Comparison of ENCODE assay signal across 17 mouse cellular contexts in the genomic region with DNA sequence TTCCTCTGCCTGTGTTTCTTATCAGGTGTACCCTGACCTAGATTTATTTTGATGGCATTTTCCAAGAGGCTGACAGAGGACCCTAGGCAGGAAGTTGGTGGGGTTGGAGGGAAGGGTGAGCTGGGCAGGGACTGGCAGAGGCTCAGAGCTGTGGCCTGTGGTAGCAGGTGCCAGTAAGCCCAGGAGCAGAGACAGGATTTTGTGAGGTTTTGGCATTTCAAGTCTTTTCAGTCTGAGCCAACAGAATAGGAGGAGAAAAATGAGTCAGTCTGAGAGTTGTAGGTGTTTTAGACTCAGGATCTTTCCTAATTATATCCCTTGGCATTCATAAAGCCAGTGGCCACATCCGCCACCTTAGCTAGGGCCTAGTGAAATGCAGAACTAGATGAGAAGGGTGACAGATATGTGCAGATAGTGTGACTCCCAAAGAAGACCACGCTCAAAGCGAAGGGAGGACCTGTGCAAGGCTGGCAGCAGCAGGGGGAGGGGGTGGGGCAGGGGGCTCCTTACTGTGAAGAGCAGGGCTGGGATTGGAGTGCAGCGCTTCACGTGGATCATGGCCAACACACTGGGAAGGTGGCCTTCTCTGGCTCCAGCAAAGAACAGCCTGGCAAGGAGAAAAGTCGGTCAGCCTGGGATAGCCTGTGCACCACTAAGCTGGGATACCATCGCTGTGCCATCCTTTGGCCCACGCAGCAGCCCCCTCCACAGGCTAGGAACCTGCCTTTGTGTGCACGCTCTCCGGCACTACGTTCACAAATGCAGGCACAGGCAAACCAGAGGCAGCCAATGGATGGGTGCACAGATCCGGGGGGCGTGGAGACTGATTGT. TPM values are rescaled to one million over a fixed set of nuclear protein-coding genes. Genes with fewer than 3 reads are reported as not detected.
DNase-seq lines count a peak whose midpoint lies in the region; ATAC-seq and TF ChIP-seq lines count a peak whose summit lies in the region.
"Had no signal": no experiment of that assay in that cellular context is flagged by ENCODE, and none has a peak within 500 bp of the region (broad histone marks: within the 10 kb centered on the region; RNA-seq: fewer than 3 reads in every experiment).

No protein-coding gene starts in this region.

- H3K27ac ChIP-seq in hindbrain, postnatal 0 days: 0 out of 2 replicates have a peak overlapping the region, but pooled peaks have one; percentile 0
- H3K27ac ChIP-seq in hindbrain, embryonic 13.5 days: no peak overlapping the region
- H3K27ac ChIP-seq: limb, embryonic 12.5 days had no signal

- no peak overlapping the region for H3K4me2 ChIP-seq in hindbrain, postnatal 0 days (ENCODE audit: low read depth, low read length)
- no peak overlapping the region for H3K4me2 ChIP-seq in hindbrain, embryonic 13.5 days
- H3K4me2 ChIP-seq: heart, embryonic 12.5 days; limb, embryonic 12.5 days had no signal

- DNase-seq in hindbrain, postnatal 0 days (ENCODE audit: low spot score): no peak
- peak; percentile 46 for DNase-seq in right cerebral cortex, postnatal 25 days
- DNase-seq in right cerebral cortex, postnatal 14 days: no peak
- peak; percentile 39 to 42 for DNase-seq in cerebellum, postnatal 36 days
- DNase-seq in gastrocnemius, postnatal 14 days: no peak
- DNase-seq in thymus, postnatal 36 days: no peak
- DNase-seq: adrenal gland, adult 8-10 months; liver, postnatal 0 days had no signal

- H3K4me3 ChIP-seq in hindbrain, postnatal 0 days (ENCODE audit: low read length): no peak overlapping the region
- H3K4me3 ChIP-seq in hindbrain, embryonic 13.5 days: no peak overlapping the region
- H3K4me3 ChIP-seq: heart, embryonic 12.5 days; limb, embryonic 12.5 days; myocyte had no signal

- no peaks in the 10 kb centered on the region for H3K4me1 ChIP-seq in hindbrain, postnatal 0 days (ENCODE audit: insufficient read depth, low read length)
- H3K4me1 ChIP-seq in hindbrain, embryonic 13.5 days (replicated peaks): no peaks in the 10 kb centered on the region; the same call in 1 of the 2 replicates
- H3K4me1 ChIP-seq: limb, embryonic 12.5 days had no signal

- ATAC-seq in hindbrain, postnatal 0 days: no peak; the same call in 1 of the 2 replicates
- no peak for ATAC-seq in hindbrain, embryonic 13.5 days (ENCODE audit: low FRiP score)
- ATAC-seq: liver, postnatal 0 days; Patski had no signal

- no peaks in the 10 kb centered on the region for H3K27me3 ChIP-seq in hindbrain, postnatal 0 days (ENCODE audit: insufficient read depth, low read length)
- no peaks in the 10 kb centered on the region for H3K27me3 ChIP-seq in hindbrain, embryonic 13.5 days
- H3K27me3 ChIP-seq: limb, embryonic 12.5 days had no signal

- no peak for TF ChIP-seq CTCF in hindbrain, postnatal 0 days (IDR thresholded peaks at IDR 0.05; ENCODE audit: low read depth)

- no peak overlapping the region for H3K9ac ChIP-seq in hindbrain, postnatal 0 days (replicated peaks; ENCODE audit: low read length)
- no peak overlapping the region for H3K9ac ChIP-seq in hindbrain, embryonic 13.5 days
- H3K9ac ChIP-seq: heart, embryonic 12.5 days; limb, embryonic 12.5 days; liver, postnatal 0 days had no signal

- H3K9me3 ChIP-seq in hindbrain, postnatal 0 days (ENCODE audit: low read length): no peaks in the 10 kb centered on the region
- no peaks in the 10 kb centered on the region for H3K9me3 ChIP-seq in hindbrain, embryonic 13.5 days
- H3K9me3 ChIP-seq: heart, embryonic 12.5 days; limb, embryonic 12.5 days had no signal

- 0 out of 2 replicates have a peak, but pooled peaks cover 2% of the 10 kb centered on the region for H3K36me3 ChIP-seq in hindbrain, postnatal 0 days (ENCODE audit: insufficient read depth, low read length)
- H3K36me3 ChIP-seq in hindbrain, embryonic 13.5 days: no peaks in the 10 kb centered on the region
- H3K36me3 ChIP-seq: heart, embryonic 12.5 days; limb, embryonic 12.5 days had no signal

- intact Hi-C loops in gastrocnemius, postnatal 14 days (cut with DNase I; ENCODE audit: low total_unique reads): no loop called here

- WGBS in hindbrain, postnatal 0 days: 58% methylated on average over 13 of the region's 13 CpGs
- 63% methylated on average over 13 of the region's 13 CpGs for WGBS in hindbrain, embryonic 13.5 days

RNA-seq across cellular contexts. Expression of a gene that starts 17.1 kb away (rescaled TPM):
- not detected in 2 replicates for total RNA-seq in hindbrain, postnatal 0 days (2014; rRNA removed)
- polyA plus RNA-seq in hindbrain, postnatal 0 days (2015; fragmentation: Nextera tagmentation; extraction: Ambion mirVana): not detected in 2 replicates
- not detected in 2 replicates for polyA plus RNA-seq in hindbrain, embryonic 13.5 days (2015; fragmentation: Nextera tagmentation; extraction: Ambion mirVana)
- not detected for total RNA-seq in gastrocnemius, postnatal 14 days (2021)
- total RNA-seq: adrenal gland, adult 8-10 months; gastrocnemius, adult 8-10 months; layer of hippocampus, adult 8-10 months had no signal
- polyA plus RNA-seq: heart, embryonic 12.5 days; hindbrain, embryonic 11.5 days; kidney, embryonic 14.5 days; limb, embryonic 12.5 days; myocyte; Patski had no signal

RNA-seq across cellular contexts. Expression of a gene that starts 30.4 kb away (rescaled TPM):
- 0.31 and 0.61 TPM in 2 replicates for total RNA-seq in hindbrain, postnatal 0 days (2014; rRNA removed)
- polyA plus RNA-seq in hindbrain, postnatal 0 days (2015; fragmentation: Nextera tagmentation; extraction: Ambion mirVana): 0.26 and 0.28 TPM in 2 replicates
- 0.18 and 0.34 TPM in 2 replicates for polyA plus RNA-seq in hindbrain, embryonic 13.5 days (2015; fragmentation: Nextera tagmentation; extraction: Ambion mirVana)
- total RNA-seq in gastrocnemius, postnatal 14 days (2021): not detected
- total RNA-seq: gastrocnemius, adult 8-10 months had no signal
- polyA plus RNA-seq: liver, postnatal 0 days had no signal

RNA-seq across cellular contexts. Expression of a gene that starts 42.3 kb away (rescaled TPM):
- total RNA-seq in hindbrain, postnatal 0 days (2014; rRNA removed): 101 and 118 TPM in 2 replicates
- polyA plus RNA-seq in hindbrain, postnatal 0 days (2015; fragmentation: Nextera tagmentation; extraction: Ambion mirVana): 102 and 106 TPM in 2 replicates
- polyA plus RNA-seq in hindbrain, embryonic 13.5 days (2015; fragmentation: Nextera tagmentation; extraction: Ambion mirVana): 155 and 169 TPM in 2 replicates
- total RNA-seq in gastrocnemius, postnatal 14 days (2021): 10 to 100 TPM; 68.1 to 73.8 TPM

RNA-seq across cellular contexts. Expression of a gene that starts 43.0 kb away (rescaled TPM):
- total RNA-seq in hindbrain, postnatal 0 days (2014; rRNA removed): 29.6 and 37.9 TPM in 2 replicates
- 64.1 and 67.7 TPM in 2 replicates for polyA plus RNA-seq in hindbrain, postnatal 0 days (2015; fragmentation: Nextera tagmentation; extraction: Ambion mirVana)
- polyA plus RNA-seq in hindbrain, embryonic 13.5 days (2015; fragmentation: Nextera tagmentation; extraction: Ambion mirVana): 78.0 and 79.0 TPM in 2 replicates
- 10 to 100 TPM; 10.1 to 11.8 TPM for total RNA-seq in gastrocnemius, postnatal 14 days (2021)

RNA-seq across cellular contexts. Expression of a gene that starts 52.7 kb away (rescaled TPM):
- 8.9 and 10.6 TPM in 2 replicates for total RNA-seq in hindbrain, postnatal 0 days (2014; rRNA removed)
- 7.9 and 9.3 TPM in 2 replicates for polyA plus RNA-seq in hindbrain, postnatal 0 days (2015; fragmentation: Nextera tagmentation; extraction: Ambion mirVana)
- 4.7 and 5.3 TPM in 2 replicates for polyA plus RNA-seq in hindbrain, embryonic 13.5 days (2015; fragmentation: Nextera tagmentation; extraction: Ambion mirVana)
- total RNA-seq in gastrocnemius, postnatal 14 days (2021): 10 to 100 TPM in 1 of 2 experiments, 1 to 10 TPM in 1; 7.5 to 18.5 TPM
- polyA plus RNA-seq: myocyte had no signal

Comparison
In these comparisons a context has a peak if more than half of its experiments do, and no peak if none do; other contexts are left out.
1. DNase-seq: peak in right cerebral cortex, postnatal 25 days (single experiment) and cerebellum, postnatal 36 days (2 of 2); none in hindbrain, postnatal 0 days (single experiment), right cerebral cortex, postnatal 14 days (single experiment), gastrocnemius, postnatal 14 days (single experiment) and thymus, postnatal 36 days (0 of 2).